Mouse (Mus musculus) mouse trophoblast stem cell (cell line): ENCODE results near the gene Fscn3.

Experiments
- in situ Hi-C, 2 experiments: fragments of 300-500 bp; cut with MseI, MboI; formaldehyde crosslinking; loops; 2 replicates in 1 of 2; 3 replicates in 1 of 2; pipeline ENCODE4 v1.15.1; 2025

The Fscn3 gene

DNA sequence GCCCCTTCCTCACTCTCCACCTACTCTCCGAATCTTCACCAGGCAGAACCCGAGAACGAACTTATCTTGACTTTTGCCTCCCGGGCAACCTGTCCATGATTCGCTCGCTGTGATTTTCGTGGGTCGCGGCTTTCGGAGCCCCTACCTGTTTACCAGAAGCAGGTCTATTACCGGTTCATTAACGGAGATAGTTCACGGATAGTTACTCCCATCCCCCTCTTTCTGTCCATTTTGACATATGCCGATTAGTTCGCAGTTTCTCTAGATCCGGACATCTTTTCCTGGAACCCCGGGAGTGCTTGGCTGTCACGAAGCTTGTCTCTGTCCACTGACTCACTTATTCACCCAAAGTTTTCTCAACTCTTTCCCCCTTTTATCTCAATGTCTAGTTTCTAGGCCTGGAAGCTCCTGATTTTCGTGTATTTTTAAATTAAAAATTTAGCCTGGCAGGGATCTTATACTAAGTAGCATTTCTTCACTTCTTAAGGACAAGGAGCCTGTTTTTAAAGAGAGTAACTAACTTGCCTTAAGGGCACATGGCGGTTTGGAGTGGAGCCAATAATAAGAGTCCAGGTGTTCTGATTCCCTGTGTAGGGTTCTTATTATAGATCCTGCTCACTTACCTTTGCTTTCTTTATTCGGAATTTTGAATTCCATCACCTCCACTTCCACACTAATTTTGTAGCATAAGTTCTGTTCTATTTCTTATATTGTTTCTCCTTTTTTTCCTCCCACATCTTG lies 53.3 kb downstream of the Fscn3 start:
- in situ Hi-C loops, result no loop called here

DNA sequence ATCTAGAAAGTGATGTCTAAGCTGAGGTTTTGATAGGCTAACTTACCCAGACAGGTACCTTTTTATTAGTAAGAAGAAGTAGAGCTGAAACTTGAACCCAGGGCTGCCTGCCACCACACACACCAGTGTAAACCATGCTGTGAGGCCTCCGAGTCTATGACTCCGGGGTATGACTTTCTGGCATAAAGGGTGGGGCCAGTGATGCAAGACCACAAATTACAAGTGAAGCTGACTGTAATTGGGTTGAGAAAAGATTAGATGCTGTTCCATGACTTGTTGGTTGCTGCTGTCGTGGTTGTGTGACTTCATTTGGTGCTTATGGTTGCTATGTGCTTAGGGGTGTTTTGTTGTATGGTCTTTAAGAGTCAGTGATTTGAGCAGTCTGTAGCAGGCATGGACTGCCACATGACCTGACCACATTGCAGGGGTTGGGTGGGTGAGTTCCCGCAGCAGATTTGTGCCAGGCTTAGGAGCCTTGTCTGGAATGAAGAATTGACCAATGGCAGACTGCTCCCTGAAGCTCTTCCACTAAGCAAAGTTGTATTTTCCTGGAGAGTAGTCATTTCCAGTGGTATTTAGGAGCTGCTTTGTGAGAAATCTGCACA lies 55.2 kb downstream of the Fscn3 start:
- in situ Hi-C loops, result no loop called here

GRCm38 (mm10) chr6:28486008-28486407 lies 58.4 kb downstream of the Fscn3 start:
- in situ Hi-C loops, result no loop called here

GRCm38 (mm10) chr6:28486471-28486870 lies 58.9 kb downstream of the Fscn3 start:
- in situ Hi-C loops, result no loop called here

GRCm38 (mm10) chr6:28486905-28487304 lies 59.3 kb downstream of the Fscn3 start:
- in situ Hi-C loops, result no loop called here
